Mouse (Mus musculus) cerebellum, adult 8-10 months (tissue): ENCODE measurements at regions not wholly inside any gene's neighbourhood (a gene's known extent, or its start where the extent isn't known, plus 50 kb on each side); places are given as distances from the start of the nearest gene placed in this dataset.
A peak's percentile ranks its signal among the peaks of the same experiment; 100 is the strongest.

Source experiments
- DNase-seq: peaks from one replicate; pipeline ENCODE4 v3.0.0; 2022

GRCm38 (mm10) chr17:63802846-63803245, 60.0 kb upstream of the Fer start:
- DNase-seq, result no peak

- peak; percentile 74 for DNase-seq
Observed at GRCm38 (mm10) chr17:63803599-63803998, 59.3 kb upstream of the Fer start.

GRCm38 (mm10) chr17:63804416-63804815, 58.4 kb upstream of the Fer start:
- DNase-seq, result no peak

GRCm38 (mm10) chr17:63806360-63806759, 56.5 kb upstream of the Fer start:
- DNase-seq, result no peak

- DNase-seq, result no peak
Observed at GRCm38 (mm10) chr17:63807590-63808228, 55.2 kb upstream of the Fer start.

GRCm38 (mm10) chr17:63808756-63809155, 54.1 kb upstream of the Fer start:
- no peak for DNase-seq

GRCm38 (mm10) chr17:63811246-63811785, 51.5 kb upstream of the Fer start:
- DNase-seq, result no peak

- no peak for DNase-seq
Observed at GRCm38 (mm10) chr17:63812586-63812985, 50.3 kb upstream of the Fer start.
